Mouse (Mus musculus) midbrain, embryonic 15.5 days (tissue): ENCODE data around the gene Fbrsl1. TPM values are rescaled to one million over a fixed set of nuclear protein-coding genes. Genes with fewer than 3 reads are reported as not detected.

Source experiments
- ATAC-seq: fragments of 200-750 bp; cut with Nextera tagmentation; replicated peaks from 2 replicates; pipeline ENCODE4 v1.8.0; 2017; ENCODE audit warnings: moderate TSS enrichment
- H3K27ac ChIP-seq: fragments of 300-500 bp; sonication (generic); 2 replicates; pipeline ENCODE4 v1.5.1; 2015; ENCODE audit warnings: mild to moderate bottlenecking, inconsistent platforms
- H3K27me3 ChIP-seq: fragments of 300-500 bp; sonication (generic); replicated peaks from 2 replicates; pipeline ENCODE4 v1.6.1; 2015; ENCODE audit warnings: inconsistent platforms
- H3K36me3 ChIP-seq: fragments of 300-500 bp; sonication (generic); replicated peaks from 2 replicates; pipeline ENCODE4 v1.6.1; 2015; ENCODE audit warnings: inconsistent platforms
- H3K4me1 ChIP-seq: fragments of 300-500 bp; sonication (generic); 2 replicates; pipeline ENCODE4 v1.6.1; 2015; ENCODE audit warnings: inconsistent platforms
- H3K4me2 ChIP-seq: fragments of 300-500 bp; sonication (generic); 2 replicates; pipeline ENCODE4 v1.6.1; 2015; ENCODE audit warnings: inconsistent platforms, mild to moderate bottlenecking, moderate library complexity
- H3K4me3 ChIP-seq: fragments of 300-500 bp; sonication (generic); 2 replicates; pipeline ENCODE4 v1.5.1; 2015; ENCODE audit warnings: mild to moderate bottlenecking, inconsistent platforms
- H3K9ac ChIP-seq: fragments of 300-500 bp; sonication (generic); 2 replicates; pipeline ENCODE4 v1.6.1; 2015; ENCODE audit warnings: mild to moderate bottlenecking, inconsistent platforms
- H3K9me3 ChIP-seq: fragments of 300-500 bp; sonication (generic); 2 replicates; pipeline ENCODE4 v1.6.1; 2016; ENCODE audit warnings: inconsistent platforms
- WGBS: fragments of 180-500 bp; shearing (Covaris S2); methylation state at CpG from one replicate; pipeline ENCODE4 v1.1.7; 2015; ENCODE audit warnings: mixed read lengths; 5-methylcytosine and 5-hydroxymethylcytosine counted together
- polyA plus RNA-seq: library from polyadenylated mRNA; unstranded; fragments of >200 nt; fragmentation: Nextera tagmentation; extraction: Ambion mirVana; gene quantifications from 2 replicates; pipeline ENCODE4 v1.2.1, GENCODE M21; 2015

Gene Fbrsl1
- polyA plus RNA-seq, 1 experiment from 2014 or later: 24.2 TPM

DNA sequence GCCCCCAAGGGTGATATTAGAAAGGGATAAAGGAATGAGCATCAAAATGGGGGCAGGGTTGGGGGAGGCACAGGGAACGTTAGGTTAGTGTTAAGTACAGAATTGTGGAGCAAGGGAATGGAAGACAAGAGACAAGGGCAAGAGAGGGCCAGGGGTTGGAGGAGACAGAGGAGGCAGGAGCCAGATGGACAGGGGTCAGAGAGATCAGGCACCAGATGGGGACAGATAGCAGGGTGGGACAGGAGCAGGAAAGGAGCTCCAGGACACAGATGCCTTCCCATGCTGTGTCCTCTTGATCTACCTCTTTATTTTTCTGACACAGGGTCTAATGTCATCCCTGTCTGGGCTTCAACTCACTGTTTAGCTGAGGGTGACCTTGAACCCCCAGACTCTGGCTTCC lies 24.5 kb upstream of the Fbrsl1 start:
- no peaks in the 10 kb centered on the region for H3K36me3 ChIP-seq
- 9% methylated on average over 1 of the region's 1 CpGs for WGBS
- ATAC-seq: no peak
- H3K27ac ChIP-seq: no peak overlapping the region
- H3K4me1 ChIP-seq: no peaks in the 10 kb centered on the region
- H3K4me3 ChIP-seq: no peak overlapping the region
- no peak overlapping the region for H3K4me2 ChIP-seq
- H3K9ac ChIP-seq: no peak overlapping the region
- H3K27me3 ChIP-seq: no peaks in the 10 kb centered on the region
- H3K9me3 ChIP-seq: no peaks in the 10 kb centered on the region

DNA sequence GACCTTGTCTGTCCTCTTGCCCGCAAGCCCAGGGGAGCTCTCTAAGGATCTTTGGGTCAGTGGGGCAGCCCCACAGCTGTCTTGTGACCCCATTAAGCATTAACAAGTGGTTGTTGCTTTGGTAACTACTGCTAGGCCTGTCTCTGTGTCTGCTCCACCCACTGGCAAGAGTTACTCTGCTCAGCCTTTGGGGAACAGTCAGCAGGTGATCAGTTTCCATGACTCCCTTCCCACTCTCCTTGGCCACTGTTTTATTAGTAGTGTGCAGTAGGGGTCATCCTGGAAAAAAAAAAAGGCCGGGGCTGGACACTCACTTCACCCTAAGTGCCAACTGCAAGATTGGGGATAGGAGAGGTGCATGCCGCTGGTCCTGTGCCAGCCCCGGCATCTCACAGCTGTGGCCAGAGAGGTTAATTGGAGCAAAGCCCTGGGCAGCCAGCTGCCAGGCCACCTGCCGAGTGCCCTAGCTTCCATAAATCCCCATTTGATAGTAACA lies 23.7 kb upstream of the Fbrsl1 start:
- Histone ChIP-seq H3K9ac (no peak overlapping the region), H3K27me3 (no peaks in the 10 kb centered on the region), H3K36me3 (no peaks in the 10 kb centered on the region), H3K4me2 (no peak overlapping the region), H3K27ac (no peak overlapping the region), H3K4me3 (no peak overlapping the region), H3K4me1 (no peaks in the 10 kb centered on the region), H3K9me3 (no peaks in the 10 kb centered on the region)
- WGBS: 27% methylated on average over 5 of the region's 5 CpGs
- ATAC-seq: no peak

DNA sequence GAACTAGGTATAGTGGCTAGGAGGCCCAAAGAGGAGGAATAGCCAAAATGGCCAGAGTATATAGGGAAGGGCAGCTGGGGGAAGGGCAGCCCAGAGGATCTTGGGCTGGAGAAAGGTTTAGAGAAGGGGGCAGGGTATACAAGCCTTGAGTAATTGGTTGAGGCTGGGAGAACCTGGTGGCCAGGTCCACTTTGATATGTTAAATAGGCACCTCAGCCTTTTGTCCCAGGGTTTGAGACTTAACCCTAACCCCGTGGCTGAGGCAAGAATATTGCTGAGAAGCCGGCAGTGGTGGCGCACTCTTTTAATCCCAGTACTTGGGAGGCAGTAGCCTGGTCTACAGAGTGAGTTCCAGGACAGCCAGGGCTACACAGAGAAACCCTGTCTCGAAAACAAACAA lies 23.0 kb upstream of the Fbrsl1 start:
- H3K27ac ChIP-seq: no peak overlapping the region
- no peak overlapping the region for H3K9ac ChIP-seq
- H3K27me3 ChIP-seq: no peaks in the 10 kb centered on the region
- no peaks in the 10 kb centered on the region for H3K36me3 ChIP-seq
- no peak for ATAC-seq
- H3K4me3 ChIP-seq: no peak overlapping the region
- WGBS: 22% methylated on average over 4 of the region's 4 CpGs
- H3K9me3 ChIP-seq: no peaks in the 10 kb centered on the region
- no peak overlapping the region for H3K4me2 ChIP-seq
- H3K4me1 ChIP-seq: no peaks in the 10 kb centered on the region

DNA sequence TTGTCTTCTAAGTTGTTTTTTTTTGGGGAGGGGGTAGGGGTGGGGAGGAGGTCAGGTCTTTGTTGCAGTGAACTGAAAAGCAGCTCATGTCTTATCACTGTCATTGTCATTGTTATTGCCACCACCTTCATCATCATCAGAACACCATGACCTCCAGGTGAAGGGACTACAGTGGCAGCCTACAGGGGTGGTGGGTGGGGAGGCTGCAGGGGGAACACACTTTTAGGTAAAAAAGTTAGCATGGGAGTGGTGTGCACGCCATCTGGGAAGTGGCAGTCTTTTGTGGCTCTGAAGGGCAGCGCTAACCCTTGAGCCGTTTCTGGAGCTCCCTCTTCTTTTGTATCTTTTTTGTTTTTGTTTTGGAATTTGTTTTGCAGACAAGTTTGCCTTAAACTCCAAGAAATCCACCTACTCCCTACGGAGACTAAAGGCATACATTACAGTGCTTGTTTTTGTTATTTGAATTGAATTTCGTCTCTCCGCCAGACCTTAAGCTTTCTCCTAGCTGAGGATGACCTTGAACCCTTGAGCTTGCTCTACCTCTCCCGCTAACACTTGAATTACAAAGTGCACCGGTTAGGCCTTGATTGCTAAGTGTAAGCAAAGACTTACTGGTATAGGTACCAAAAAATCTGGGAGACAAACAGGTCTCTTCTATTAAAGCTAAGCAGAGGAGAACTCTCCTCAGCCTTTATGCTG lies 21.1 kb upstream of the Fbrsl1 start:
- no peak for ATAC-seq
- Histone ChIP-seq H3K36me3 (no peaks in the 10 kb centered on the region), H3K27ac (no peak overlapping the region), H3K9me3 (no peaks in the 10 kb centered on the region), H3K9ac (no peak overlapping the region), H3K4me3 (no peak overlapping the region), H3K27me3 (no peaks in the 10 kb centered on the region), H3K4me2 (no peak overlapping the region), H3K4me1 (no peaks in the 10 kb centered on the region)
- WGBS: 76% methylated on average over 8 of the region's 8 CpGs

DNA sequence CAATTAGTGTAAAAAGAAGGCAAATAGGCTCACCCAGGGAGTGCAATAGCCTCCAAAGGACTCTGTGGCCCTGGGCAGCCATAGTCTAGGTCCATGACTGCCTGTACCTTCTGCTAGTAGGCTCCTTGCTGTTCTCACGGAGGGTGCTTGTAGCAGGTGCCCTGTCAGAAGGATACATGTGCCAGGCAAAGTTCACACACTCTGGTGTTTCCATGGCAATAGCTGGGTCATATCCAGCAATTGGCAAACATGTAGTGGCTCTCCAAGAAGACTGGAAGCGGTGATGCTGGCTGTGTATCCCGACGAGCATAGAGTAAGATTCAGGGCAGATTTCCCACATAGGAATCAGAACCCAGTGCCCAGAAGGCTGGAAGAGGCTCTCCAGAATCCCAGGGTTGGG lies 20.0 kb upstream of the Fbrsl1 start:
- Histone ChIP-seq H3K36me3 (no peaks in the 10 kb centered on the region), H3K4me1 (no peaks in the 10 kb centered on the region), H3K4me2 (no peak overlapping the region), H3K9me3 (no peaks in the 10 kb centered on the region), H3K27ac (no peak overlapping the region), H3K9ac (no peak overlapping the region), H3K27me3 (no peaks in the 10 kb centered on the region), H3K4me3 (no peak overlapping the region)
- no peak for ATAC-seq
- 70% methylated on average over 4 of the region's 4 CpGs for WGBS

DNA sequence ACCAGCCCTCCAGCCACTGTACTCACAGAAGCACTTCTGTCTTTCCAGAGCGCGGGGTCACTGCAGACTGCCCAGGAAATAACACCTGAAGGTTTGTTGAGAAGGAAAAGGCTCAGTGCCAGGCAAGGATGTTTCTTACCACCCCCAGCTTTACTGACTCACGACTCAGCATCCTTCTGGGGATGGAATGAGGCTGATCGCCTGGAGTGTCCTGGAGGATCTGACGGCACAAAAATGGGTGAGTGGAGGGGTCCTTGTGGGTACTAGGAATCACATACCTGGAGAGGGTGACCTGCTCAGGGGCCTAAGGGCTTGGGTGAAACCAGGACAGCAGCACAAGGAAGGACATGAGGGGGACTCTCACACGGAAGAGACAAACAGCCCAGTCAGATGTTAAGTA lies 19.4 kb upstream of the Fbrsl1 start:
- no peak overlapping the region for H3K9ac ChIP-seq
- H3K4me3 ChIP-seq: no peak overlapping the region
- H3K4me1 ChIP-seq: no peaks in the 10 kb centered on the region
- H3K27me3 ChIP-seq: no peaks in the 10 kb centered on the region
- no peak overlapping the region for H3K4me2 ChIP-seq
- ATAC-seq: no peak
- no peaks in the 10 kb centered on the region for H3K9me3 ChIP-seq
- H3K27ac ChIP-seq: no peak overlapping the region
- H3K36me3 ChIP-seq: no peaks in the 10 kb centered on the region
- WGBS: 82% methylated on average over 6 of the region's 6 CpGs

DNA sequence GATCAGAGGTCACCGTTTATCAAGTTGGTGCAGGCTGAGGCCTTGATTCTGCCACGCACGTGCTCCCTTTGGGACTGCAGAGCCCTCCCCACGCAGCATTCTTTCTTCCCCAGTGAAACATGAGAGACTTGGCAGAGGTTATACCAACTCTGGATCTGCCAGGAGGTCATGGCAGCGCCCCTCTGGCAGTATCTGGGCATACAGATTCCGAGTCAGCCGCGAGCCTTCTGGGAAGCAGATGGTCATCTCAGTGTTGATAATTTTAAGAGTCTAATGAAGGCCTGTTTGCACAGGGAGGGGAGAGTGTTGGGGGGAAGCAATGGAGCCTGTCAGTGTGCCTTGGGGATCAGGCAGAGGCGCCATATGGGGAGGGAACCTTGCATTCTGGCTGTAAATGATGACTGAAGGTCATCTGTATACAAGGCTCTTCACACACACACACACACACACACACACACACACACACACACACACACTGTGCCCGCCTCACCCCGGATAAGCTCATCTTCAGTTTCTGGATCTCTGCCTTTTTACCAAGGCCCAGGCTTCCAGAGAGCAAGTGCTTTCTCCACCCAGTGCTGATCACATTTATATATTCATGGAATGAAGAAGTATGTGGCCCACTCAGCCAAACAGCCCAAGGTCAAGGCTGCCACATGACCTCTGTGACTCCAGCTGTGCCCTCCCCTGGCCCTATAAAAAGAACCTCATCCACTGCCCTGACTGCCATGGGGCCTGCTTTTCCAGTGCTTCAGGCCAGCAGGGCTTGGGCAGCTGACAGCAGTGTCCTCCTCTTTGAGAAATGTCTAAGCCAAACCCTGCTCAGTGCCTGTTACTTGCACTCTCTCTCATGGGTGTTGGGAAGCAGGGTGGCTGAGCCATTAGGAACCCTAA lies 18.5 kb upstream of the Fbrsl1 start:
- no peaks in the 10 kb centered on the region for H3K27me3 ChIP-seq
- WGBS: 66% methylated on average over 11 of the region's 11 CpGs
- no peak overlapping the region for H3K4me2 ChIP-seq
- H3K9me3 ChIP-seq: no peaks in the 10 kb centered on the region
- no peaks in the 10 kb centered on the region for H3K4me1 ChIP-seq
- no peak overlapping the region for H3K9ac ChIP-seq
- H3K36me3 ChIP-seq: no peaks in the 10 kb centered on the region
- no peak overlapping the region for H3K4me3 ChIP-seq
- H3K27ac ChIP-seq: no peak overlapping the region
- ATAC-seq: 0 out of 2 replicates have a peak, but pooled peaks have one; percentile 24

DNA sequence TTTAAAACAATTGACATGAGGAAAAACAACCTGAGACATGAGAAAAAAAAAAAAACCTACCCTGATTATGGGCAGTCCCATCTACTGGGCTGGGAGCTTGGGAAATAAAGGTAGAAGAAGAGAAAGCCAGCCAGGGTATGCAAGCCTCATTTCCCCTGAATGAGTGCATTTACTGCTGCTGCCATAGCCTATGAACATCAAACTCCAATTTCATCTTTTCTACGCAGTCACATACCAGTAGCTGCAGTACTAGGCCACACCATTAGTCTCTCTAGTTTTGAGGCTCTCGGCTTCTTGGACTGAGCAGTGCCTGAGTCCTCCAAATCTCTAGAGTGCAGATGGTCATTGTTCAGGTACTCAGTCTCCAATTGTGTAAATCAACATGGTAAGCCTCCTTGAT lies 14.3 kb upstream of the Fbrsl1 start:
- 92% methylated on average over 2 of the region's 2 CpGs for WGBS
- Histone ChIP-seq H3K27ac (no peak overlapping the region), H3K36me3 (no peaks in the 10 kb centered on the region), H3K27me3 (no peaks in the 10 kb centered on the region), H3K9ac (no peak overlapping the region), H3K4me2 (no peak overlapping the region), H3K9me3 (no peaks in the 10 kb centered on the region), H3K4me3 (no peak overlapping the region), H3K4me1 (no peaks in the 10 kb centered on the region)
- no peak for ATAC-seq

DNA sequence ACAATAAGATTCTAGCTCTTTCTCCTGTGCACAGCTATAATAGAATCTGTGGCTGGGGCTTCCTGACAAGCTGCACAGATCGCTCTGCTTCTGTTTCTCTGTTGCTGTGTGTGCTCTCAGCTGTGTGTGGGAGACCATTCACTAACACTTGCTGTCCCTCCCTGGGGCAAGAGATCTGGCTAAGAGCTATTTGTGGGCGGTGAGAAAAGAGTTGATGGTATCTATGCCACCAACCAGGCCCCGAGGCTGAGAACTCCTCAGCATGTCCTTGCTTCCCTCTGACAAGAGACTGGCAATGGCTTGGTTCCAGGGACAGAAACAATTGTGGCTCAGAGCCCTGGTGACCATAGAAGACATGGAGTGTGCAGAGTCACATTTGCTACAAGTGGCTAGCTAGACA lies 10.6 kb upstream of the Fbrsl1 start:
- H3K36me3 ChIP-seq: no peaks in the 10 kb centered on the region
- H3K27ac ChIP-seq: no peak overlapping the region
- no peaks in the 10 kb centered on the region for H3K9me3 ChIP-seq
- H3K4me1 ChIP-seq: no peaks in the 10 kb centered on the region
- WGBS: 55% methylated on average over 3 of the region's 3 CpGs
- no peak overlapping the region for H3K9ac ChIP-seq
- no peak overlapping the region for H3K4me3 ChIP-seq
- no peaks in the 10 kb centered on the region for H3K27me3 ChIP-seq
- H3K4me2 ChIP-seq: no peak overlapping the region
- ATAC-seq: no peak

DNA sequence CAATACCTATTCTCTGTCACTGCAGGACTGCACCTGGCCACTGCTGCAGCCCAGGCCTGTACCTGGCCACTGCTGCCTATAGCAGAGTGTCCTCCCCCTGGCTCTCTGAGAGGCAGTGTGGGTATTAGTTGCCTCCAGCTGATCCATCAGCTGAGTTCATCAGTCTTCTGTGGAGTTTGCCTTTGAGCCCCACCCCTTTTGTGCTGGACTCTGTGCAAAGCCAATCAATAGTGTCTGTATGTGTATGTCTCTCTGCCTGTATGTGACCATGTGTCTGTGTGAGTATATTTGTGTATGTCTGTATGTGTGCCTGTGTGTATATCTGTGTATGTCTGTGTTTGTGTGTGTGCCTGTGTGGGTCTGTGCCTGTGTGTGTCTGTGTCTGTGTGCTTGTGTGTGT lies 7.0 kb upstream of the Fbrsl1 start:
- no peaks in the 10 kb centered on the region for H3K4me1 ChIP-seq
- no peaks in the 10 kb centered on the region for H3K27me3 ChIP-seq
- no peak overlapping the region for H3K4me2 ChIP-seq
- no peaks in the 10 kb centered on the region for H3K36me3 ChIP-seq
- H3K27ac ChIP-seq: no peak overlapping the region
- H3K4me3 ChIP-seq: no peak overlapping the region
- ATAC-seq: no peak
- no peak overlapping the region for H3K9ac ChIP-seq
- H3K9me3 ChIP-seq: no peaks in the 10 kb centered on the region

DNA sequence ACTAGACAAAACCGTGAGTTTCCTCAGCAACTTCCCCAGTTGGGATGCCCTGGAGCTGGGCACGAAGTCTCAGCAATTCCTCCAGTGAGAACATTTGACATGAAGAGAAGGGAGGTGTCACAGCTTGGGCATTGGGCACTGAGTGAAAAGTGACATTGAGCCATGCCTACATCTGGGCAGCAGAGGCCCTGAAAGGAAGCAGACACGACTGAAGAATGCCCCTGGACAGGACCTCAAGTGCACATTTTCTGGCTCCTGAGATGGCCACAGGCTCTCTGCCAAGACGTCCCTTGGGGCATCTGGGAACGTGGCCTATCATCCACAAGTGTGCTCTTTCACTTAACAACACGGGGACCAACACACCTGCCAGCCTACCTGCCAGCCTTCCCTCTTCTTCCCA lies 991 bp upstream of the Fbrsl1 start:
- Histone ChIP-seq H3K4me3 (peak overlapping the region; percentile 95; the same call in 1 of the 2 replicates), H3K9me3 (no peaks in the 10 kb centered on the region), H3K9ac (no peak overlapping the region), H3K27ac (0 out of 2 replicates have a peak overlapping the region, but pooled peaks have one; percentile 69), H3K4me1 (peaks cover 25% of the 10 kb centered on the region), H3K36me3 (no peaks in the 10 kb centered on the region), H3K4me2 (peak overlapping the region; percentile 99), H3K27me3 (no peaks in the 10 kb centered on the region)
- ATAC-seq: no peak
- 54% methylated on average over 6 of the region's 6 CpGs for WGBS

DNA sequence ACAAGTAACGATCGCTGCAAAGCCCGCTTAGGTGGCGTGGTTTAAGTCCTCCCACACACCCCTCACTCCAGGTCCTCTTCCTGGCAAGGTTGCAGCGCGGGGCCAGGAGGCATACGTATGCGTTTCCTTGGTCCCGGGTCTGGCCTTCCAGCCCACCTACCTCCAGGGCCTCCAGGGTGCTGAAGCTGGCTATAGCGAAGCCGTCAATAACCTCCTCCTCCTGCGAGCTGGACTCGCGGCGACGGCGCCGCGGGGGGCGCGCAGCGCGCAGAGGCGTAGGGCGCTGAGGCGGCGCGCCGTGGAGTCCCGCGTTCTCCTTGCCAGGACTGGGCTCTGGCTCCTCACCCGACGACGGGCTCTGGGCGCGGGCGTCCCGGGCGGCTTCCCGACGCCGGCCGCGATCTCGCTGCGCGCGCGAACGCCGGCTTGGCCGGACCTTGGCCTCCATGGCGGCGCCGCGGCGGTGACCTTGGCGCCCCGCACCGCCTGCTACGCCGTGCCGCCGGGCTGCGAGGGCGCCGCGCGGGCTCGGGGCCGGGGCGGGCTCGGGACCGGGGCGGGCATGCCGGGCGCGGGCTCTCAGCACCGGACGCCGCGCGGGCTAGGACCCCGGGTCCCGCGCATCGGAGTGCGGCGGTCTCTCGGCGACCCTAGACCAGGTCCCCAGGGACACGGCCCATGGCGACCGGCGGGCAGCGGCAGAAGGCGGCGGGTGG lies 425 bp downstream of the Fbrsl1 start:
- under 1% methylated on average over 96 of the region's 98 CpGs for WGBS
- H3K27ac ChIP-seq: peak overlapping the region; percentile 69
- peak overlapping the region; percentile 95 for H3K4me3 ChIP-seq
- no peaks in the 10 kb centered on the region for H3K27me3 ChIP-seq
- H3K4me1 ChIP-seq: peaks cover 36% of the 10 kb centered on the region
- no peaks in the 10 kb centered on the region for H3K9me3 ChIP-seq
- peak overlapping the region; percentile 99 for H3K4me2 ChIP-seq
- H3K9ac ChIP-seq: peak overlapping the region; percentile 84
- peak; percentile 40 for ATAC-seq
- H3K36me3 ChIP-seq: no peaks in the 10 kb centered on the region
